Mouse (Mus musculus): ENCODE results near the gene Clec4f. TPM values are rescaled to one million over a fixed set of nuclear protein-coding genes. Genes with fewer than 3 reads are reported as not detected.

The Clec4f gene
- polyA plus RNA-seq (2016; fragmentation: Nextera tagmentation; extraction: Ambion mirVana) = not detected in 2 replicates

DNA sequence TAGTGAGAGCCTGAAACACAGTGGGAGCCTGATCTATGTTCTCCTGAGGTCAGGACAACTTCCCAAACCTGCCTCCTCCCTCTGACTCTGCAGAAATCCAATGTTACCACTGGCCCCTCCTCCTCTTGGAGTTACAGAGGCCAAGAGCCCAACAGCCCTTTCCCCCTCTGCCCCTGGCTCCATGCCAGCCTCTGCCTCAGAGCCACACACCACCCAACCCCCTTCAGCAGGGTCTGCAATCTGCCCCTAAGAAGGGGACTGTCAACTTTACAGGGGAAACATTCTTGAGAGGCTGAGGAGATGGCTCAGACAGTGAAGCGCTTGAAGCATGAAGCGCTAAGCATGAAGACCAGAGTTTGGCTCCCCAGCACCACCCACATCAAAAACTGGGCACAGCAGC, at the start of gene Clec4f:
TSS of gene Clec4f (minus strand) at position 101 of the 400 bp plus-strand sequence.
- WGBS = 91% methylated on average over 2 of the region's 2 CpGs

DNA sequence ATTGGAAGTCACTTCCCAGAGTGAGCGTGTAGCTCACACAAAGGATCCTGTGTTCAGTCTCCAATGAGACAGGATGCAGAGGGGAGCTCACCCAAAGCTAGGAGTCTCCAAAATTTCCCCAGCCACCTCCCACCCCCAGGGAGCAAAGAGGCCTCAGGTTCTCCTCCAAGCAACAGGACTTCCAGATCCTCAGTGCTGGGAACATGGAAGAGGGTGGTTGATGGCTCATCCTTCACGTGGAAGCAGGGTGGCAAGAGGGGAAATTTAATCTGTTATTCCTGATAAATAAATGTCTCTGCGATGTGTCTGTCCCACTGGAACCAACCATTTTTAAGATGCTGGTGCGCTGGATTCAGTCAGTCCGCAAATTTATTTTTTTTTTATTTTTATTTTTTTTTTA, 48.7 kb upstream of the Clec4f start:
- no peaks in the 10 kb centered on the region for H3K9me3 ChIP-seq
- H3K4me3 ChIP-seq = no peak overlapping the region
- no peaks in the 10 kb centered on the region for H3K4me1 ChIP-seq
- peaks cover 94% of the 10 kb centered on the region for H3K27me3 ChIP-seq (replicated peaks)
- no peaks in the 10 kb centered on the region for H3K36me3 ChIP-seq
- no peak overlapping the region for H3K27ac ChIP-seq
- no peak for ATAC-seq (ENCODE audit: low FRiP score, low read depth)
- 16% methylated on average over 5 of the region's 5 CpGs for WGBS
- no peak overlapping the region for H3K9ac ChIP-seq
- H3K4me2 ChIP-seq (replicated peaks) = no peak overlapping the region

More for the DNA sequence above, at the start of gene Clec4f:
- no peaks in the 10 kb centered on the region for H3K27me3 ChIP-seq (replicated peaks)
- no peak within 1 kb of the TSS for H3K9ac ChIP-seq
- H3K36me3 ChIP-seq = no peaks in the 10 kb centered on the region
- ATAC-seq (ENCODE audit: low FRiP score, low read depth) = no peak
- no peak within 1 kb of the TSS for H3K4me3 ChIP-seq
- H3K4me2 ChIP-seq (replicated peaks) = no peak within 1 kb of the TSS
- H3K4me1 ChIP-seq = no peaks in the 10 kb centered on the region
- no peak within 1 kb of the TSS for H3K27ac ChIP-seq
- no peaks in the 10 kb centered on the region for H3K9me3 ChIP-seq

DNA sequence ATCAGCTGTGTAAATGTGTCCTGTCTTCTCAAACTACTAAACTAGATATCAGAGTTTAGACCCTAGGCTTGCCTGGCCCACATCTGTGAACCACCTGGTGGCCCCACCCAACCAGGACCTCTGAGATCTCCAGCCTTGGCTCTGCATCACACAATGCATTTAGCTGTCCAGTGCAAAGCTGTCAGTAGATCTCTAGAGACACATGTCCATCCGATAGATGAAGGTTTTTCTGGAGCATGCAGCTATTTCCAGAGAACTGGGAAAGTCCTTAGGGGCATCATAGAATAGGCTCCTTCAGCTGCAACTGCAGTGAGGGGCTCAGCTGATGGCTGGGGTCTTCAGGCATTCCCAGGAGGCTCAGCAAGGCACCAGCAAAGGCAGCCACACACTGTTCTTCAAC, 48.3 kb upstream of the Clec4f start:
- Histone ChIP-seq H3K9me3 (no peaks in the 10 kb centered on the region), H3K27ac (no peak overlapping the region), H3K9ac (no peak overlapping the region), H3K27me3 (replicated peaks) (peaks cover 94% of the 10 kb centered on the region), H3K36me3 (no peaks in the 10 kb centered on the region), H3K4me1 (no peaks in the 10 kb centered on the region), H3K4me3 (no peak overlapping the region), H3K4me2 (replicated peaks) (no peak overlapping the region)
- 8% methylated on average over 1 of the region's 1 CpGs for WGBS
- ATAC-seq (ENCODE audit: low FRiP score, low read depth) = no peak

DNA sequence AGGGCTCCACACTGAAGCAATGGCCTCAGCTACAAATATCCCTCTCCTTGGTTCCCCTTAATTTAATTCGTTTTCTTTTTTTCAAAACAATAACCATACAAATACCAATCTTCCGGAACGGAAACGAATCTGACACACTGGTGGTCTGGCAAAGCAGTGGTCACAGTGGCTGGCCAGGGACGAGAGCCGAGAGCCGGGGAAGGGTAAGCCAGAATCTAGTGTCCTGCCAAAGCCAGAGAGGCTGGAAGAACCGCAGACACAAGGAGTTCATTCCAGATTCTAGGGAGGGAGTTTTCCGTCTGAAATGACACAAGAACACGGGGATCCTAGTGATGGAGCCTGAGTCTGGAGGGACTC, 47.7 kb upstream of the Clec4f start:
- WGBS = 2% methylated on average over 10 of the region's 10 CpGs
- Histone ChIP-seq H3K36me3 (no peaks in the 10 kb centered on the region), H3K4me3 (no peak overlapping the region), H3K27ac (no peak overlapping the region), H3K9ac (no peak overlapping the region), H3K4me2 (replicated peaks) (no peak overlapping the region), H3K4me1 (no peaks in the 10 kb centered on the region), H3K9me3 (no peaks in the 10 kb centered on the region), H3K27me3 (replicated peaks) (peaks cover 94% of the 10 kb centered on the region)
- no peak for ATAC-seq (ENCODE audit: low FRiP score, low read depth)

DNA sequence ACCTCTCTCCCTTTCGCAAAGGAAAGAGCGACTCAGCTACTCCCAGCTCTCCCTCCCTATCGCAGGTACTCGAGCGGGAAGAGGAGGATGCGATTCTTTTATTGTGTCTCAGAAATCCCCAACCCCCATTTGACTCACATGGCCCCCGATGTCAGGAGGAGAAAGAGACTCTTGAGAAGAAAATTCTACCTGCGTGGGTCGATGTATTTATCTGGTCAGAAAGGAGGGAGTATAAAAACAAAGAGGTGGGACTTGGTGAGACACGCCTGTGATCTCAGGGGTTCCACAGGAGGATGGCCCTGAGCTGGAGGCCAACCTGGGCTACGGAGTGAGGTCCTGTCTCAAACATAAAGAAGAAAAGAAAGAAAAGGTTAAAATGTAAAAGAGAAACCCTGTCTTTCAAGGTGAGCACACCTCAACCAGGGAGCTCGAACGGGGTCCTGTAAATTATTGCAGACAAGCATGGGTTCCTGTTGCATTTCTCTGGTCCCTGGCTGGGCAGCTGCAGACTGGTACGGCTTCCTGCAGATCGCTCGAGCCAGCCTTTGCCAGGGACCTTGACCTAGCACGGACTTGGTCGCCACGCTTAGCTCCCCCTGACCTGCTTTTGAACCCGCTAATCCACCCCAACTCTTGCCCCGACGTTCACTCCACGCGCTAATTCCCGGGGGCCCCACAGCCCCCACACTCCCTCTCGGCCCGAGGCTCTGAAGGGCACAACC, 47.2 kb upstream of the Clec4f start:
- H3K27me3 ChIP-seq (replicated peaks) = peaks cover 94% of the 10 kb centered on the region
- no peak overlapping the region for H3K4me2 ChIP-seq (replicated peaks)
- no peak overlapping the region for H3K9ac ChIP-seq
- no peak overlapping the region for H3K27ac ChIP-seq
- WGBS = under 1% methylated on average over 27 of the region's 27 CpGs
- no peaks in the 10 kb centered on the region for H3K4me1 ChIP-seq
- H3K4me3 ChIP-seq = no peak overlapping the region
- no peaks in the 10 kb centered on the region for H3K9me3 ChIP-seq
- no peak for ATAC-seq (ENCODE audit: low FRiP score, low read depth)
- no peaks in the 10 kb centered on the region for H3K36me3 ChIP-seq

DNA sequence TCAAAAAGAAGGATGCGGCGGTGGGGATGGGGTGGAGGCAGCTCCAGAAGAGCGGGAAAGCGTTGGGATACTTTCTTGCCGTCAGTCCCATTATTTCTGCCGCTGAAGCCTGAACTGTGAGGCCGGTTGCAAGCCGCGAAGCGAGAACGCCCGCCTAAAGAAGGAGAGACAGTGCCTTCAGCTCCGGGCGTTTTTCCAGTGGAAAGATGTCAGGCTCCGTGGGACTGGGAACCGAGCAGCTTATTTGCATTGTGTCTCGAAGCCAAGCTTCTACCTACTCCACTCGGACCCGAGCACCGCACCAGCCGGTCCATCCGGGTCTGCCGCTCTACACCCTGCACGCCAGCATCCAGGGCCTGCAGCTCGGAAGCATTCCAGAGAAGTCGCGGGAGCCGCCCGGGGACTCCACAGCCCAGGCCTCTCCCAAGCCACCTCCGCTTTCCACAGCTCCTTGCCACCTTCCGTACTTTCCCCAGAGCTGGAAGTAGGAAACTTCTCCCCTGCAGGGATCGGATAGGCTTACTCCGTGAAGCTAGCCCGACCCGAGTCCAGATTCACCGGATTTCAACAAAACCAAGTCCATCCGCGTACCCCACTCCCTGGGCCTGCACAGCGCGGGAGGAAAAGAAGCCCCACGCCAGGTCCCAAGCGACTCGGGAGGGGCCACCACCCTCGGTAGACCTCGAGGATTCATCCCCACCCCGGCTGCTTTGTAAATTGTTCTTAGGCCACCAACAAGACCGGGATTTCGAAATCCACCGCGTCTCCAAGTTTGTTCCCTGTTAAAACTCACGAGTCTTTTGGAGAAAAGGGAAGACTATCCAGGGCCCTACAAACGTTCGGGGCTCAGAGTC, 46.4 kb upstream of the Clec4f start:
- H3K4me2 ChIP-seq (replicated peaks) = 0 out of 2 replicates have a peak overlapping the region, but pooled peaks have one; percentile 2
- no peak for ATAC-seq (ENCODE audit: low FRiP score, low read depth)
- under 1% methylated on average over 53 of the region's 53 CpGs for WGBS

DNA sequence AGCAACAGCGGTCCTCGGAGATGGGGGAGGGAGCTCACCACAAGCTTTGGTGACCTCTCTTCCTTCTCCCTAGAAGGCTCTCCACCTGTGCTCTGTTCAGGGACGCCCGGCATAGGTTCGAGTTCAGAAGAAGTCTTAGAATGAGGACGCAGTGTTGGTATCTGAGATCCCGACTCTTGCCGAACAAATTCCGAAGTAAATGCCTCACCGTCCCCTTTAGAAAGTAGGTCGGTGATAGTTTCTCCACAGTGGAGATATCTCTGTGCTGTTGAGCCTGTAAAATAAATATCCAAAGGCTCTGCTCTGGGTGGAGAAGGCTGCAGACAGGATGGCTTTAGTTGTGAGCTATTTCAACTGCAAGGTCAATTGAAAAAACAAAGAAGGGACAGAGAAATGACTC, 45.0 kb upstream of the Clec4f start:
- no peak overlapping the region for H3K27ac ChIP-seq
- 1% methylated on average over 11 of the region's 11 CpGs for WGBS
- no peak overlapping the region for H3K9ac ChIP-seq
- peaks cover 94% of the 10 kb centered on the region for H3K27me3 ChIP-seq (replicated peaks)
- H3K4me3 ChIP-seq = no peak overlapping the region
- no peaks in the 10 kb centered on the region for H3K36me3 ChIP-seq
- ATAC-seq (ENCODE audit: low FRiP score, low read depth) = no peak
- no peaks in the 10 kb centered on the region for H3K4me1 ChIP-seq
- H3K9me3 ChIP-seq = no peaks in the 10 kb centered on the region
- no peak overlapping the region for H3K4me2 ChIP-seq (replicated peaks)

More for the DNA sequence above, 46.4 kb upstream of the Clec4f start:
- Histone ChIP-seq H3K27ac (no peak overlapping the region), H3K4me1 (no peaks in the 10 kb centered on the region), H3K4me3 (no peak overlapping the region), H3K36me3 (no peaks in the 10 kb centered on the region), H3K27me3 (replicated peaks) (peaks cover 94% of the 10 kb centered on the region), H3K9ac (no peak overlapping the region), H3K9me3 (no peaks in the 10 kb centered on the region)

DNA sequence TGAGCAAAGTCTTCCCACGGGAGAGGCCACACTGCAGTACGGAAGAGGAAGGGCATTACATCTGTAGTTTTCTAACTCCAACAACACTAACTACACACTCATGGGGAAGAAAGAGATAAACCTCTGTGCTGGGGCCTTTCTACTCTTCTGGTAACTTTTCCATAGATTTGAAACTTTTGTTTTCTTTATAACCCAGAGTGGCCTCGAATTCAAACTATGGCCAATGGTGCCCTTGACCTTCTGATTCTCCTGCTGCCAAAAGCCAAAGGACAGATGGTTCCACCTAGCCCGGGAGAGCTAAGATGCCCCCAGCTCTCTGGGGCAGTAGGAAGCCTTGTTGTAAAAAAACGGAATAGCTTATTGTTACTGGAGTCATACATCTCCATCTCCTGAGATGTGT, 44.0 kb upstream of the Clec4f start:
- no peaks in the 10 kb centered on the region for H3K4me1 ChIP-seq
- no peak overlapping the region for H3K9ac ChIP-seq
- WGBS = under 1% methylated on average over 5 of the region's 5 CpGs
- no peaks in the 10 kb centered on the region for H3K36me3 ChIP-seq
- H3K27ac ChIP-seq = no peak overlapping the region
- H3K27me3 ChIP-seq (replicated peaks) = peaks cover 94% of the 10 kb centered on the region
- no peaks in the 10 kb centered on the region for H3K9me3 ChIP-seq
- no peak overlapping the region for H3K4me2 ChIP-seq (replicated peaks)
- no peak for ATAC-seq (ENCODE audit: low FRiP score, low read depth)
- H3K4me3 ChIP-seq = no peak overlapping the region

DNA sequence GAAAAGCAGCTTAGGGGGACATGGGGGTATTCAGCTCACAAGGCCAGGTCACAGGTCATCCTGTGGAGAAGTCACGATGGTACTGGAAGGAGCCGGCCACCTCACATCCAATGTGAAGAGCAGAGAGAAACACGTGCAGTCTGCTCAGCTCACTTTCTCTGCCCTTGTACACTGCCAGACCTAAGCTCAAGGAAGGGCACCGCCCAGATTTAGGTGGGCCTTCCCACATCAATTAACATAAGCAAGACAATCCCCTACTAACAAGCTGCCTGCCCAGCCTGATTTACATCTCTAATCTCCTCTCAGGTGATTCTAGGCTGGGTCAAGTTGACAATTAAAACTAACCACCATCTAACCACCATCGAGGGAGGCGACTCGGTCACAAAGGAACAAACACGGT, 41.9 kb upstream of the Clec4f start:
- no peaks in the 10 kb centered on the region for H3K9me3 ChIP-seq
- no peaks in the 10 kb centered on the region for H3K4me1 ChIP-seq
- H3K27ac ChIP-seq = no peak overlapping the region
- no peak overlapping the region for H3K9ac ChIP-seq
- no peak overlapping the region for H3K4me3 ChIP-seq
- H3K27me3 ChIP-seq (replicated peaks) = peaks cover 95% of the 10 kb centered on the region
- no peaks in the 10 kb centered on the region for H3K36me3 ChIP-seq
- WGBS = 2% methylated on average over 8 of the region's 8 CpGs
- H3K4me2 ChIP-seq (replicated peaks) = no peak overlapping the region
- no peak for ATAC-seq (ENCODE audit: low FRiP score, low read depth)

DNA sequence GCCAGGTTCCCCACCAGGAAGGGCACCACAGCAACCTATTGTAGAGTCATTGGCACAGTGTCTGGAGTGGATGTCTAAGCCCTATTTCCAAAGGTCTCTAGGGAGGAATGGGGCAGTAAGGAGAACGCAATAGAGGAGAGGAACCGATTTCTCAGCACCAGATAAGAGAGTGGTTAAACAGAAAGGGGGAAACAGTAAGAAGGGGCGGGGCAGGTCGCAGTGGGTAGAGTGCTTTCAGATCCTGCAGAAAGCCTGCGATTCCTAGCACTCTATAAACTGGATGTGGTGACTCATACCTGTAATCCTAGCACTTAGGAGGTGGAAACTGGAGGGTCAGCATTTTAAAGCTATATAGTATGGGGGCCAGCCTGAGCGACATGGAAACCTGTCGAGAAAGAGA, 40.7 kb upstream of the Clec4f start:
- Histone ChIP-seq H3K27ac (no peak overlapping the region), H3K4me2 (replicated peaks) (no peak overlapping the region), H3K4me1 (no peaks in the 10 kb centered on the region), H3K9me3 (no peaks in the 10 kb centered on the region), H3K9ac (no peak overlapping the region), H3K4me3 (no peak overlapping the region), H3K36me3 (no peaks in the 10 kb centered on the region), H3K27me3 (replicated peaks) (peaks cover 98% of the 10 kb centered on the region)
- ATAC-seq (ENCODE audit: low FRiP score, low read depth) = no peak
- WGBS = under 1% methylated on average over 7 of the region's 7 CpGs

DNA sequence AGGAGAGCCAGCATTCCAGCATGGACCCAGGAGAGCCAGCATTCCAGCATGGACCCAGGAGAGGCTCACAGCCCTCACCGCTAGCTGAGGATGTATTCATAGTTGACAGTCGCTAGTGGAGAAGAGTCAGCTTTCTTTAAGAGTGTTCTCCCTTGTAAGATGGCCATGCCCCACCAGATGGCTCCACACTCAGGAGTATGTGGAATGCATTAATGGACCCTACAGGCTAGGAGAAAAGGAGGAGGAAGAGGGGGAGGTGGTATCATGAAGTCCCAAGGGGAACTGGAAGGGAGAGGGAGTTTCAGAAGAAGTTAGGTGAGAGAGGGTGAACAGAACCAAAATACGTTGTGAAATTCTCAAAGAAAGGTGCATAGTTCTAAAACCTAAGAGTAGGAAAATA, 39.7 kb upstream of the Clec4f start:
- Histone ChIP-seq H3K9ac (no peak overlapping the region), H3K4me1 (no peaks in the 10 kb centered on the region), H3K4me2 (replicated peaks) (no peak overlapping the region), H3K9me3 (no peaks in the 10 kb centered on the region), H3K36me3 (no peaks in the 10 kb centered on the region), H3K27me3 (replicated peaks) (peaks cover 98% of the 10 kb centered on the region), H3K27ac (no peak overlapping the region), H3K4me3 (no peak overlapping the region)
- 5% methylated on average over 3 of the region's 3 CpGs for WGBS
- no peak for ATAC-seq (ENCODE audit: low FRiP score, low read depth)

DNA sequence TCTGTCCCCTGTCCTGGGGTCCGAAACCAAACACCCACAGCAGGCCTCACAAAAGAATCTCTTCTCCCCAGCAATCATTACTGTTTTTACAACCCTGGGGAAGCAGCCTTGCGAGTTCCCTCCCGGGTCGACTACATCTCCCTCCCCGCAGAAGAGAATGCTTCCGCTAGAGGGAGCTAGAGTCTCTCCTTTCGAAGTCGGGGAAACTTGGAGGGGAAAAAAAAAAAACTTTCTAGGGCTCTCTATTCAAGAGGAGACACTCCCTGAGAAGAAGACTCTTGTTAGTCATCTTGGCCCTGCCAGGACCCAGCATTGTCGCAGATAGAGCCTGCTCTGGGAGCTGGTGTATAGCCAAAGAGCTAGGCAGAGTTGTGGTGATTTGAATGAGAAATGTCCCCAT, 37.8 kb upstream of the Clec4f start:
- Histone ChIP-seq H3K4me1 (no peaks in the 10 kb centered on the region), H3K9ac (no peak overlapping the region), H3K27me3 (replicated peaks) (peaks cover 87% of the 10 kb centered on the region), H3K4me2 (replicated peaks) (no peak overlapping the region), H3K9me3 (no peaks in the 10 kb centered on the region), H3K27ac (no peak overlapping the region), H3K4me3 (no peak overlapping the region), H3K36me3 (no peaks in the 10 kb centered on the region)
- no peak for ATAC-seq (ENCODE audit: low FRiP score, low read depth)
- WGBS = 0% methylated on average over 9 of the region's 9 CpGs

Data from neural tube, embryonic 12.5 days (tissue).